Mouse (Mus musculus) G1E (cell line): ENCODE data around the gene Golt1b. TPM values are rescaled to one million over a fixed set of nuclear protein-coding genes. Genes with fewer than 3 reads are reported as not detected.

ENCODE experiments used
- ATAC-seq: 2 replicates; pipeline ENCODE4 v1.8.0; 2016; ENCODE audit warnings: mild to moderate bottlenecking; ENCODE audit not compliant: insufficient number of reproducible peaks, poor library complexity, low FRiP score, severe bottlenecking; ENCODE audit errors: extremely low read depth
- DNase-seq: peaks from one replicate; pipeline ENCODE4 v3.0.0; 2012; ENCODE audit warnings: low spot score
- H3K27me3 ChIP-seq: 2 replicates; pipeline ENCODE4 v1.6.1; 2012; ENCODE audit warnings: mild to moderate bottlenecking, low read length, inconsistent platforms; ENCODE audit not compliant: insufficient read depth
- H3K36me3 ChIP-seq: replicated peaks from 2 replicates; pipeline ENCODE3; 2012; ENCODE audit warnings: mild to moderate bottlenecking, inconsistent platforms
- H3K4me1 ChIP-seq: 2 replicates; pipeline ENCODE4 v1.6.1; 2012; ENCODE audit warnings: low read depth, low read length, inconsistent platforms, mixed read lengths; ENCODE audit not compliant: insufficient read depth
- H3K4me3 ChIP-seq: 2 replicates; pipeline ENCODE4 v1.5.1; 2012; ENCODE audit warnings: low read depth, mild to moderate bottlenecking, inconsistent platforms, low read length, moderate library complexity, mixed read lengths
- H3K9me3 ChIP-seq: replicated peaks from 2 replicates; pipeline ENCODE4 v1.6.1; 2012; ENCODE audit warnings: inconsistent platforms
- CTCF ChIP-seq: IDR thresholded peaks from 2 replicates; pipeline ENCODE4 v1.5.1; 2012; ENCODE audit warnings: low read depth, low read length, inconsistent platforms, mixed read lengths
- GATA1 ChIP-seq: IDR thresholded peaks from 2 replicates; pipeline ENCODE4 v1.6.1; 2012; ENCODE audit warnings: borderline replicate concordance, low read length, inconsistent platforms, mixed read lengths
- GATA2 ChIP-seq: IDR thresholded peaks from 2 replicates; pipeline ENCODE4 v1.6.1; 2012; ENCODE audit warnings: low read depth, low read length, inconsistent platforms, borderline replicate concordance
- POLR2AphosphoS5 ChIP-seq: IDR thresholded peaks from 2 replicates; pipeline ENCODE4 v1.6.1; 2012; ENCODE audit warnings: low read depth, low read length, inconsistent platforms; ENCODE audit not compliant: insufficient replicate concordance
- TAL1 ChIP-seq: conservative IDR thresholded peaks from 2 replicates; pipeline ENCODE4 v1.6.1; 2012; ENCODE audit warnings: low read depth, low read length, inconsistent platforms, mixed read lengths
- polyA plus RNA-seq: library from polyadenylated mRNA; stranded (reverse); fragments of >175 nt; gene quantifications from 2 replicates; pipeline ENCODE4 v1.2.3, GENCODE M21; 2012
- total RNA-seq, 2 experiments: library from RNA; stranded (forward) in 1 of 2; stranded (reverse) in 1 of 2; fragments of 200-1000 nt in 1 of 2; fragments of >200 nt in 1 of 2; fragmentation: Nextera tagmentation in 1 of 2; gene quantifications; 2 replicates each; pipeline ENCODE4 v1.2.3; 2014 to 2017

Gene Golt1b
- total and polyA plus RNA-seq, 3 experiments: 13.1 to 51.2 (median 33.6) TPM

DNA sequence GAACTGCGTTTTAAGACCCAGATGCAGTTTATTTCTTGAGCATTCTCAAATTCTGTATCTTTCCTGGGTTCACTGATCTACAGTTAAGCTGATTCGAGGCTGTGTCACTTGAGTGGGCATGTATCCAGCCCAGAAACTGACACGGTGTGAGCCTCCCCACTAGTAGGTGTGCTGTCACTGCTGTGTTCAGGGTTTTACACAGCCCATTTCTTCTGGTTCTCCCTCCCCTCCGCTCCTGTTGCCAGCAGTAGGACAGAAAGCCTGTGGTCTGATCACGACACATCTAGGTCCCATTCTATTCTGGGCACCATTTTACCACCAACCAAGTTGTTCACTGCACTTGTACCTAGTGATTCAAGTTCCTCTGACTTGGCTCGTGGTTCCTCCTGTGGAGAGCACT lies 8.7 kb downstream of the Golt1b start:
- no peak for DNase-seq
- H3K27me3 ChIP-seq: no peaks in the 10 kb centered on the region
- TF ChIP-seq GATA1 (no peak), TAL1 (no peak), CTCF (no peak), POLR2AphosphoS5 (no peak), GATA2 (no peak)
- H3K36me3 ChIP-seq: peaks cover 63% of the 10 kb centered on the region
- no peak overlapping the region for H3K4me3 ChIP-seq
- no peaks in the 10 kb centered on the region for H3K9me3 ChIP-seq
- ATAC-seq: no peak
- H3K4me1 ChIP-seq: no peaks in the 10 kb centered on the region; the same call in 1 of the 2 replicates

DNA sequence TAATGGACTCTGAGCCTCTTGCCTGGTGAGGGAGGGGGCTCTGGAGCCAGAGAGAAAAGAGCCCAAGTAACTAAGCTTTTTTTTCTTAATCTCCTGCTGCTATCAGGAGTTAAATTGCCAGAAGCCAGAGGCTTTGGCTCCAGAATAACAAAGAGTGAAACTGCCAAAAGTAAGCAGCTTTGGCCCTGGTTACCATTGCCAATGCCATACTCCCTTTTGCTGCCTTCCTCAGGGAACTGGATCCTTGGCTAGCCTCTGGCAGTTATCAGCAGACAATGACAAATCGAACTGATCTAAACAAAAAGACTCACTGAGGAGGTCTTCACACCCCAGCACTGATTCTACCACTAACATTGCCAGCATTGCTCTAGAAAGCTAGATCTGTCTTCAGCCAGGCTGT lies 24.1 kb downstream of the Golt1b start:
- no peak for ATAC-seq
- TF ChIP-seq CTCF: no peak
- TF ChIP-seq GATA2: no peak
- no peak for TF ChIP-seq GATA1
- no peak for TF ChIP-seq POLR2AphosphoS5
- no peak for TF ChIP-seq TAL1
- H3K9me3 ChIP-seq: no peaks in the 10 kb centered on the region
- peaks cover 37% of the 10 kb centered on the region for H3K27me3 ChIP-seq
- peaks cover 5% of the 10 kb centered on the region; the same call in 1 of the 2 replicates for H3K4me1 ChIP-seq
- no peak overlapping the region for H3K4me3 ChIP-seq
- DNase-seq: no peak
- no peaks in the 10 kb centered on the region for H3K36me3 ChIP-seq

DNA sequence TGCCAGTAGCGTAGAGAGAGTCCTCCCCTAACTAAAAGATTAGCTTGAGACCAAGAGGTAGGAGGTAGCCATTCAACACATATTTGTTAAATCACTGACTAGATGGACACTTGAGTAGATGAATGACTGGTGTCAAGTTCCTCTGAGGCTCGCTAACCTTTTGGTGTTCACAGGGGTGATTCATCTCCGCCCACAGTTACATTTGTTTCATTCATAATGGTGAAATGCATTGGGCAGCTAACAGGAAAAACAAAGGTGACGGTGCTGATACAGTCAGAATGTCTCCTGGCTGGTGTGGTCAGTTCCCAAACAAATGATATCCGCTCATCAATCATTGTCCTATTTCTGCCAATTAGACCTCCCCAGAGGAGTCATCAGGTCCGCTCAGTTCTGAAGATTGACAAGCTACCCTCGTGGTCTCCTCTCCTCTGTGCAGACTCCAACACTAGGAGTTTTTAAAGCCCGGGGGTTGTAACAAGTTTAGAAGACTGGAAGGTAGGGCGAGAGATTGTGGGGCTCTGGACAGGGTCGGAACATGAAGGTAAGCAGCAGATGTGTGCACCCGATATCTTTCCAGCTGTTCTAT lies 26.0 kb downstream of the Golt1b start, which contains the start of gene Spx:
TSS of gene Spx (plus strand) at position 536 of the 586 bp plus-strand sequence.
- H3K36me3 ChIP-seq: no peaks in the 10 kb centered on the region
- H3K27me3 ChIP-seq: peaks cover 35% of the 10 kb centered on the region
- TF ChIP-seq CTCF (no peak), POLR2AphosphoS5 (no peak), GATA1 (no peak), TAL1 (no peak), GATA2 (no peak)
- DNase-seq (no peak), ATAC-seq (no peak)
- H3K4me1 ChIP-seq: 0 out of 2 replicates have a peak, but pooled peaks cover 5% of the 10 kb centered on the region
- H3K9me3 ChIP-seq: no peaks in the 10 kb centered on the region
- H3K4me3 ChIP-seq: no peak within 1 kb of the TSS

DNA sequence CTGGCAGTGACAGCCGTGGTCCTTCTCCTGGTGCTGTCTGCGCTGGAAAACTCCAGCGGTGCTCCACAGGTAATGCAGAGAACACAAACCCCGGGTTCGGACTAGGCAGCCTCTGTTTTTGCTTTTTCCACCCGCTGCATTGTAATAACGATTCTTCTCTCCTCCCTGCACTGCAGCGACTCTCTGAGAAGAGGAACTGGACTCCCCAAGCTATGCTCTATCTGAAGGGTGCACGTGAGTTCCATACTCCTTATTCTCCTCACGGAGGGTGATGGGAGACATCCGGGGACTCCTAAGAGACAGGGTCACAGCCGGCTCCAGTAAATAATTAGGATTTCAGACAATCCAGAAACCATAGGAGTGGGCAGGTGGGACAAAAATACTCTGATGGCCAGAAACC lies 26.8 kb downstream of the Golt1b start:
- Histone ChIP-seq H3K4me3 (no peak overlapping the region), H3K9me3 (no peaks in the 10 kb centered on the region), H3K36me3 (no peaks in the 10 kb centered on the region), H3K27me3 (peaks cover 35% of the 10 kb centered on the region), H3K4me1 (no peaks in the 10 kb centered on the region)
- ATAC-seq (no peak), DNase-seq (no peak)
- TF ChIP-seq GATA1 (no peak), GATA2 (no peak), CTCF (no peak), POLR2AphosphoS5 (no peak)

DNA sequence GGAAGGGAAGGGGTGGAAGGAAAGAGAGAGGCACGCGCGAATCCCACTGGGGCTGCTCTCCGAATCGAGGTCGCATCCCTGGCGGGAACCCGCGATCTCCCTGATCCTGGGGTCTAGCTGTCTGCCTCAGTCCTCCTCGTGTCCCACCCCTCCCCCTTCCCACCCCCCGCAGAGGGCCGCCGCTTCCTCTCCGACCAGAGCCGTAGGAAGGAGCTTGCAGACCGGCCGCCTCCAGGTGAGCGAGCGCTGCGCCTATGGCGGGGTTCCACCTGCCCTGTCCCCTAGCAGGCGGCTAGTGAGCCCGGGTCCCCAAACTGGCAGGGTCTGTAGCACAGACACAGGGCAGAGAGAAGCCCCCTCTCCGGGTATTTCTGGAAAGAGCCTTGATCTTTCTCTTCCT lies 27.6 kb downstream of the Golt1b start:
- no peaks in the 10 kb centered on the region for H3K36me3 ChIP-seq
- H3K4me1 ChIP-seq: no peaks in the 10 kb centered on the region
- H3K9me3 ChIP-seq: no peaks in the 10 kb centered on the region
- DNase-seq: no peak
- H3K4me3 ChIP-seq: no peak overlapping the region
- H3K27me3 ChIP-seq: peaks cover 35% of the 10 kb centered on the region
- TF ChIP-seq GATA1: no peak
- TF ChIP-seq GATA2: no peak
- no peak for TF ChIP-seq CTCF
- no peak for TF ChIP-seq TAL1
- TF ChIP-seq POLR2AphosphoS5: no peak
- no peak for ATAC-seq

DNA sequence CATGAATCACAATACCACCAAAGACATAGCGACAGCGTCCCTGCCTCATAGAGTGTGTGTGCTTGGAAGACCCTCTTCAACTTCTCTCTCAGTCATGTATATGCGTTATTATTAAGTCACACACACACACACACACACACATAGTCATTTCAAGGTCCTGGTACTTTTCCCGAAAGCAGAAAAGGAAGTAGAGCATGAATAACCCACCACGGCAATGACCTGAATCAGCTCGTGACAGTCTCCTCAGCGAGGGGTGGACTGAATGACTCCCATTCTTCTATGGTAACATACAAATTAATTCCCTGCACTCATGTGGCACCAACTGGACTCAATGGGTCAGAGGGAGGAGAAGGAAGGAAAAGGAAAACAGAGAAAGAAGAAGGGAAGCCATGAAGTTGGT lies 38.0 kb downstream of the Golt1b start:
- no peaks in the 10 kb centered on the region for H3K4me1 ChIP-seq
- DNase-seq (no peak), ATAC-seq (no peak)
- no peaks in the 10 kb centered on the region for H3K36me3 ChIP-seq
- H3K27me3 ChIP-seq: no peaks in the 10 kb centered on the region
- no peak overlapping the region for H3K4me3 ChIP-seq
- no peaks in the 10 kb centered on the region for H3K9me3 ChIP-seq
- no peak for TF ChIP-seq TAL1
- TF ChIP-seq CTCF: no peak
- TF ChIP-seq POLR2AphosphoS5: no peak
- TF ChIP-seq GATA2: no peak
- TF ChIP-seq GATA1: no peak

DNA sequence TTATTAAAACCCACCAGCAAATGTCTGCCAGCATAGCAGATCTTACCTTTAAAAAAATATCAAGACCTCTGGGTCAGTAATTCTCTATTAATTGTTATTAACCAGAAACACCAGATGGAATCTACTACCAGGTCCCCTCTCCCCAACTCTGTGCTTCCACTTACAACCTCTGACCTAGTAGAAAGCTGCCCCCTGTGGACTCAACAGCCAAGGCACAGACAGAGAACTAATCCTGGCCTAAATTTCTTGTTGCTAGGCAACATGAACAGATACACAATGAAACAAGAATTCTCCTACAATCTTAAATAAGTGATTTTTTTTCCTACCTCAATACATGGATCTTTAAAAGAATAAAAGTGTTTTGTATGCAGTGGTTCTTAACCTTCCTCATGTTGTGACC lies 42.1 kb downstream of the Golt1b start:
- H3K9me3 ChIP-seq: no peaks in the 10 kb centered on the region
- no peak for ATAC-seq
- H3K27me3 ChIP-seq: no peaks in the 10 kb centered on the region
- no peaks in the 10 kb centered on the region for H3K4me1 ChIP-seq
- no peaks in the 10 kb centered on the region for H3K36me3 ChIP-seq
- DNase-seq: no peak
- no peak for TF ChIP-seq TAL1
- no peak for TF ChIP-seq GATA1
- TF ChIP-seq CTCF: no peak
- TF ChIP-seq POLR2AphosphoS5: no peak
- TF ChIP-seq GATA2: no peak
- no peak overlapping the region for H3K4me3 ChIP-seq
